Mouse (Mus musculus) megakaryocyte progenitor cell, adult 5-6 weeks (primary cell): Measurements from ENCODE around the gene Ift88. TPM values are rescaled to one million over a fixed set of nuclear protein-coding genes. Genes with fewer than 3 reads are reported as not detected.
"Not testable (repeated sequence)": the region's sequence is repeated elsewhere in the genome, so short reads cannot be mapped to it uniquely, and the experiment has no call there.

Experiments used
- ATAC-seq: replicated peaks from 2 replicates; pipeline ENCODE4 v1.8.0; 2016; ENCODE audit warnings: mild to moderate bottlenecking, moderate TSS enrichment, inconsistent platforms; ENCODE audit not compliant: poor library complexity
- total RNA-seq, 2 experiments: library from RNA; stranded (forward) in 1 of 2; stranded (reverse) in 1 of 2; fragments of 157-497, 149-512 nt in 1 of 2; fragments of 200-1000 nt in 1 of 2; gene quantifications; 2 replicates each; pipeline versions ENCODE4 v1.2.3 to v1.2.4; 2015 to 2017

The Ift88 gene
- total RNA-seq, 2 experiments from 2014 or later: 6.6 to 8.6 TPM

- ATAC-seq: no peak
Measured at GRCm38 (mm10) chr14:57430451-57430850, 6.6 kb downstream of the Ift88 start.

- no peak for ATAC-seq
Measured at GRCm38 (mm10) chr14:57452516-57452915, 28.7 kb downstream of the Ift88 start.

- ATAC-seq: no peak
Measured at GRCm38 (mm10) chr14:57459883-57460282, 36.0 kb downstream of the Ift88 start.

GRCm38 (mm10) chr14:57460326-57460725, 36.5 kb downstream of the Ift88 start:
- not testable (repeated sequence) for ATAC-seq

GRCm38 (mm10) chr14:57462871-57463270, 39.0 kb downstream of the Ift88 start:
- no peak for ATAC-seq

GRCm38 (mm10) chr14:57475057-57475456, 51.2 kb downstream of the Ift88 start:
- ATAC-seq: no peak

GRCm38 (mm10) chr14:57482262-57482661, 58.4 kb downstream of the Ift88 start:
- ATAC-seq: no peak

GRCm38 (mm10) chr14:57484183-57484582, 60.3 kb downstream of the Ift88 start:
- ATAC-seq: no peak

GRCm38 (mm10) chr14:57489696-57490095, 65.8 kb downstream of the Ift88 start:
- no peak for ATAC-seq

- no peak for ATAC-seq
Measured at GRCm38 (mm10) chr14:57493840-57494239, 70.0 kb downstream of the Ift88 start.

- ATAC-seq: no peak
Measured at GRCm38 (mm10) chr14:57503729-57504128, 79.9 kb downstream of the Ift88 start.

GRCm38 (mm10) chr14:57509554-57509953, 85.7 kb downstream of the Ift88 start:
- ATAC-seq: no peak

- no peak for ATAC-seq
Measured at GRCm38 (mm10) chr14:57515156-57515762, 91.4 kb downstream of the Ift88 start.

GRCm38 (mm10) chr14:57517001-57517400, 93.1 kb downstream of the Ift88 start:
- no peak for ATAC-seq

GRCm38 (mm10) chr14:57523762-57524161, 99.9 kb downstream of the Ift88 start:
- ATAC-seq: no peak

GRCm38 (mm10) chr14:57524671-57525387, 101.0 kb downstream of the Ift88 start, which contains the start of gene Il17d:
Gene Il17d, plus strand, starts transcription at chr14:57524777.
- no peak for ATAC-seq

GRCm38 (mm10) chr14:57525388-57526049, 101.7 kb downstream of the Ift88 start:
- peak; percentile 53 for ATAC-seq

- ATAC-seq: peak; percentile 12; the same call in 1 of the 2 replicates
Measured at GRCm38 (mm10) chr14:57526050-57526623, 102.3 kb downstream of the Ift88 start.

GRCm38 (mm10) chr14:57527122-57527521, 103.3 kb downstream of the Ift88 start:
- peak; percentile 37 for ATAC-seq

GRCm38 (mm10) chr14:57527598-57527997, 103.7 kb downstream of the Ift88 start:
- no peak for ATAC-seq

GRCm38 (mm10) chr14:57529086-57529785, 105.4 kb downstream of the Ift88 start:
- ATAC-seq: peak; percentile 23
